Mouse (Mus musculus) right cerebral cortex, postnatal 14 days (tissue): ENCODE data around the gene Aes.

Source experiments
- DNase-seq: peaks from one replicate; pipeline ENCODE4 v3.0.0; 2022

The Aes gene

GRCm38 (mm10) chr10:81598871-81599270, 39.6 kb downstream of the Aes start:
- no peak for DNase-seq

GRCm38 (mm10) chr10:81599630-81600029, 40.3 kb downstream of the Aes start:
- no peak for DNase-seq

- no peak for DNase-seq
Observed at GRCm38 (mm10) chr10:81600096-81600495, 40.8 kb downstream of the Aes start.

GRCm38 (mm10) chr10:81600738-81601203, 41.5 kb downstream of the Aes start, which contains the start of gene Tle6:
Tle6 (minus strand) TSS chr10:81601073.
- peak; percentile 96 for DNase-seq

DNA sequence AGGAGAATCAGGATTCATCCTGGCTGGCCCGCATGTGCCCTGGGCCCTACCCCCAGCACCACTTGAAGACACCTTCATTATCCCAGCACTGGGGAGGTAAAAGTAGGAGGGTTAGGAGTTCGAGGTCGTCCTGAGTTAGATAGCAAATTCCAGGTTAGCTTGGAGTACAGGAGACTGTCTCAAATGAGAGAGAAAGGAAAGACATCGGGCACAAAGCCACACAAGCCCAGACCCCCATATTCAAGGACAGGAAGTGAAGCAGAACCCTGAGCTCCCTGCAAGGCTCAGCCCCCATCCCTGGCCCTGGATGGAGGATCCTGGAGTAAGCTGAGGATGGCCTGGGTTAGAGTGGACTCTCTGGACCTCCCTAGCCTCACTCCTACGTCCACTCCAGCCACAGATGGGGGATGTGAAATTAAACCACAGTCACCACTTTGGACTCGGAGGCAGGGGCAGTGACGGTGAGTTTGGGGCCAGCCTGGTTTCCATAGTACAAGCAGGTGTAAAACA, 42.2 kb downstream of the Aes start:
- DNase-seq = no peak

DNA sequence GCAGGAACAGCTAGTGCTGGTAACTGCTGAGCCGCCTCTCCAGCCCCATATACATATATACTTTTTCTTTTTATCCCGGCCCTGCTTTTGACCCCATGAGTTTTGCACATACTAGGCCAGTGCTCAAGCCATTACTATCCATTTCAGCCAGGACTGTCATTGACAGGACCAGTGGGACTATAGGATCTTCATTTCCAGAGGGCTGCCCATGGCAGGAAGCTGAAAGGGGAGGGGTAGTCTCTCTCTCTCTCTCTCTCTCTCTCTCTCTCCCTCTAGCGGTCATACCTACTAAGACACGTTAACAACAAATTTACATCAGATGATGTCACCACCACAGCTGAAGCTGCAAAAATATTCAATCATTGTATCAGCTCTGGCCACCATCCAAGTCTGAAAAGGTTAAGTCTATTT, 43.5 kb downstream of the Aes start:
- DNase-seq = no peak

GRCm38 (mm10) chr10:81604019-81604967, 45.0 kb downstream of the Aes start:
- no peak for DNase-seq

DNA sequence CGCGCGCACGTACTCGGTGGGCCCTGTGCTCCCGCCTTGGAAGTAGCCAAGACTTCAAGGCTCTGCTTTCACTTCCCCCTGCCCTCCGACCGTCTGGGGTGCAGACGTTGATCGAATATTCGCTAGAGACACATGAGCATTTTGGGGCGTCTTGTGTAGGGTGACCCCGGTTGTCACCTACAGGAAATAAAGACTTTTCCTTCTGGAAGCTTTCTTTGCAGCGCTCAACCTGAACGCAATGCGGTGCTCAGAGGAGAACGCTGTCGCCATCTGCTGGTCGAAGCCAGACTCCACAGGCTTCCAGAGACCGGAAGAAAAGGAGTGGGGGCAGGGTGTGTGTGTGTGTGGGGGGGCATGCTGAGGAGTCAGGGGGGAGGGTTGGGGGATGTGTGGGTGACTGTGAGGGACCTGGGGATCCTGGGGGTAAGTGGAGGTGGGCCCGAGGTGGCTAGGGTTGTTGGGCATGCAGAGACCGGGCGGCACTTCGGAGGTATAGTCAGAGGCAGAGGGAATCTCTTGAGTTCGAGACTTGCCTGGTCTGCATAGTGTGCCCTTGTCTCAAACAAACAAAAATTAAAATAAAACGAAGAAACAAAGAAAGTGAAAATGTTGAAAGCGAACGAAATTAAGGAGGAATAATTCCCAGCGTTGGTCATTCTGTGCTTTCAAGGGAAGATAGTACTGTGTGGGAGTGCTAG, 45.8 kb downstream of the Aes start:
- peak; percentile 90 for DNase-seq

DNA sequence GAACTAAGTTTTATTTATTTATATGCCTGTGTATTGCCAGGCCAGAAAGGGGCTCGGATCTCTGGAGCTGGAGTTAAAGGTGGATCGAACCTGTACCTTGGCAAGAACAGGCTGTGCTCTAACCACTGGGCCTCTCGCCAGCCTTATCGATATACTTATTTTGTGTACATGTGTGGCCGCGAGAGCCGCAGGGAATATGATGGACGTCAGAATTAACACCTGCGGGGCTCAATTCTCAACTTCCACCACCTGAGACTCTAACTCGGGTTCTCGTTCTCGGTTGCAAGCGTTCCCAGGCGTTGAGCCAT, 46.3 kb downstream of the Aes start:
- DNase-seq = peak; percentile 49

DNA sequence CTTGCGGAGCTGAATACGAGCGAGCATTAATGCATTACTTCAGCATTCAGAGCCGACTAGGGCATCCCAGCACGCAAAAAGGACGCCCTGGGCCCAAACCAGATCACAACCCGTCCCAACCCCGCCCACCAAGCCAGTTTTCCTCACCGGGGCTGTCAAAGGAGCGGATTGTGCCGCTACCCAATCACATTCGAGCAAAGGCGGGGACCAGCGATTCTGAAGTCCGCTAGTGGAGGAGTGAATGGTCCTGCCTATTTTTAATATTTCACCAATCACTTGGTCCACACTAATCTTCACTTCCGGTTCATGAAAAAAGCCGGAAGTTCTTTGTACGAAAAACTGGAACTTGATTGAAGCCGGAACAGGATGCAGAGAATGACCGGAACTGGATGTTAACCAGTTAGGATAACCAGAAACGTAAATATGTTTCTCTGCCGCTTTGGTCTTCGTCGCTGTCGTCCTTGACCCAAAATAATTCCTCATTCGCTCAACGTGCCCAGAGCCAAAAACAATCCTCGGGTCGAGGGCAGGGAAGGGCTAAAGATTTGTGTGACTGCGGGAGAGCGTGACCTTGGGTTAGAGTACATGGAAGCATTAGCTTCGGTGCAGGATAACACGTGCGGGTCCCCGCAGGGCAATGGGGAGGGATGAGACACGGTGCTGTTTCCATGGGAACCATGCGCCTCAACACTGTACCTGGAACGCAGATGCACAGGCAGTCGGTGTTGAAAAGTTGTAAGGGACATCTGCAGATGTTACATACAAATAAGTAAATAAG, 46.9 kb downstream of the Aes start, which contains the start of gene BC025920:
TSS of gene BC025920 (plus strand) at position 297 of the 778 bp plus-strand sequence.
- peak; percentile 89 for DNase-seq

GRCm38 (mm10) chr10:81608308-81608707, 49.0 kb downstream of the Aes start:
- no peak for DNase-seq

- DNase-seq = no peak
Observed at GRCm38 (mm10) chr10:81612779-81613178, 53.5 kb downstream of the Aes start.

DNA sequence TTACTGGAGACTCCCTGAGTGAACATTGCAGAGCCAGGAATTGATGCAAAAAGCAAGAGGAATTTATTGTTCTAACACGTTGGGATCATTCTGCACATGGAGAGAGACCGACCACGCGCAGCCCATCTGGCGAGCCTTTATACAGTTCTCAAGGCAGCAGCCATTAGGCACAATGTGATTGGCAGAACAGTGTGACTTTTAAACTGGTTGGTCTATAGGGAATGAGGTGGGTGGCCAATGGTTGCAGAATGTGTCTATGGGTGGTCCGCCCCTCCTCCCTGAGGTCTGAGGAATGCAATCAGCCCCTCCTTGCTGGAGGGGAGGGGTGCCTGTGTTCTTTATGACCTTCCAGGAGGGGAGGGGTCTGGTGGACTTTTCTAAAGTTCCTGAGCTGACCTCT, 56.2 kb downstream of the Aes start:
- DNase-seq = no peak
